Mouse (Mus musculus): ENCODE measurements around the gene Arid3c. TPM values are rescaled to one million over a fixed set of nuclear protein-coding genes. Genes with fewer than 3 reads are reported as not detected.
A peak's percentile ranks its signal among the peaks of the same experiment; 100 is the strongest.
"Not testable (repeated sequence)": the region's sequence is repeated elsewhere in the genome, so short reads cannot be mapped to it uniquely, and the experiment has no call there.

The Arid3c gene
- polyA plus RNA-seq (2014; fragmentation: Nextera tagmentation; extraction: Ambion mirVana): 0.12 and 0.15 TPM in 2 replicates

DNA sequence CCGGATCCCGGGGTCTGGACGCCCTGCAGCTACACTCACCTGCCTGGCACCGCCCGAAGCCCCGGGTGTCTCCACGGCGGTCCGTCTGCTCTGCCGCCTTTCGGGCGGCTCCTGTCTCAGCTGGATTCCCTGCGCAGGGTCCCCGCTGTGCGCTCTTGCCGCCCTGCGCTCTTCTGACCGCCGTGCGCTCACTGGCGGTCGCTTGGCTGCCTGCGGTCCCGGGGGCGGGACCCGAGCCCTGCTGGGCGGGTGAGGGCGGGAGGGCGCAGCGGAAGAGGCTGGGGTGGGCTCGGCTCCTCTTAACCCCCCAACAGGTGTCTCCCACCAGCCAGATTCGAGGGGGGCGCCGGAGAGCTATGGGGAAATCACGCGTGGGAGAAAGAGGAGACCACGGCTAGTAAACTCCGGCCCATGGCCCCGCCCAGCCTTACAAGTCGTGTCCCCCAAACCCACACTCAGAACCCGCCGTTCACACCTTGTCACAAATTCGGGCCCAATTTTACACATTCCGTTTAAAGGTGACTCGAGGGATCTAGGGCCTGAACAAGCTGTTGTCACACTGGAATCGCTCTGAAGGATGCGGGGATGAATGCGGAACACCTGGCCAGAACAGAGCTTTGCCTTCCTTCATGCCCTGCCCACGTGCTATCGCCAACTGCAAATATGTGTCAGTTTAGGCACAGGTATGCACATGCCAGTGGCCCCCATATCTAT is at the start of gene Arid3c:
Arid3c (minus strand) TSS at position 91 of the 714 bp plus-strand sequence.
- H3K4me2 ChIP-seq (ENCODE audit: low read length): peak within 1 kb of the TSS; percentile 63
- H3K4me3 ChIP-seq (ENCODE audit: low read depth, low read length): peak within 1 kb of the TSS; percentile 31
- 2% methylated on average over 50 of the region's 50 CpGs for WGBS
- H3K27ac ChIP-seq (ENCODE audit: low read depth, low read length): no peak within 1 kb of the TSS
- H3K4me1 ChIP-seq (ENCODE audit: control insufficient read depth, insufficient read depth, low read length): peaks cover 13% of the 10 kb centered on the region; the same call in 1 of the 2 replicates
- H3K9ac ChIP-seq (ENCODE audit: low read length): peak within 1 kb of the TSS; percentile 21; the same call in 1 of the 2 replicates
- DNase-seq (ENCODE audit: low spot score): peak; percentile 33
- H3K9me3 ChIP-seq (replicated peaks; ENCODE audit: control insufficient read depth, low read length): no peaks in the 10 kb centered on the region
- H3K27me3 ChIP-seq (replicated peaks; ENCODE audit: control insufficient read depth, insufficient read depth, low read length): peaks cover 49% of the 10 kb centered on the region
- H3K36me3 ChIP-seq (ENCODE audit: control insufficient read depth, insufficient read depth, low read length): no peaks in the 10 kb centered on the region
- no peak for ATAC-seq

GRCm38 (mm10) chr4:41775840-41776239 is 44.9 kb upstream of the Arid3c start:
- not testable (repeated sequence) for DNase-seq (ENCODE audit: low spot score); H3K4me3 ChIP-seq (ENCODE audit: low read depth, low read length); H3K9ac ChIP-seq (ENCODE audit: low read length); H3K27ac ChIP-seq (ENCODE audit: low read depth, low read length); ATAC-seq; H3K9me3 ChIP-seq (replicated peaks; ENCODE audit: control insufficient read depth, low read length); H3K27me3 ChIP-seq (replicated peaks; ENCODE audit: control insufficient read depth, insufficient read depth, low read length); H3K4me2 ChIP-seq (ENCODE audit: low read length); H3K4me1 ChIP-seq (ENCODE audit: control insufficient read depth, insufficient read depth, low read length); H3K36me3 ChIP-seq (ENCODE audit: control insufficient read depth, insufficient read depth, low read length)
- 94% methylated on average over 1 of the region's 1 CpGs for WGBS

DNA sequence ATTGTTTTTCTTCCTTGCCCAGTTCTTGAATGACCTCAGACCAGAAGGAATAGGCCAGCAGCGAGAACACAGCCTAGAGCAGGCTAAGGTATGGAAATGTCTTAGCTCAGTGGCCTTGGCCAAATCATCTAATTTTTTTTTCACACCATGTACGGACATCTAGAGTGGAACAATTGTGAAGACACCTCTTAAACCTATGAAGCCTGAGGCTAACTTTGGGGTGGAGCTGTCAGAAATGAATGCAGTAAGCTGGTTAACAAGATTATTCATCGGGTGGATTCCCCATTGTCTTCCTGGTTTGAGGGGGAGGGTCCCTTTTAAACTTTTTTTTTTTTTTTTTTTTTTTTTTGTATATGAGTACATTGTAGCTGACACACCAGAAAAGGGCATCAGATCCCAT is 43.6 kb upstream of the Arid3c start:
- Histone ChIP-seq H3K27ac (ENCODE audit: low read depth, low read length) (peak overlapping the region; percentile 14; the same call in 1 of the 2 replicates), H3K4me2 (ENCODE audit: low read length) (peak overlapping the region; percentile 49), H3K4me3 (ENCODE audit: low read depth, low read length) (peak overlapping the region; percentile 38)
- H3K36me3 ChIP-seq (ENCODE audit: control insufficient read depth, insufficient read depth, low read length); H3K4me1 ChIP-seq (ENCODE audit: control insufficient read depth, insufficient read depth, low read length); H3K27me3 ChIP-seq (replicated peaks; ENCODE audit: control insufficient read depth, insufficient read depth, low read length); ATAC-seq; DNase-seq (ENCODE audit: low spot score); H3K9ac ChIP-seq (ENCODE audit: low read length); H3K9me3 ChIP-seq (replicated peaks; ENCODE audit: control insufficient read depth, low read length): not testable (repeated sequence)
- WGBS: 58% methylated on average over 3 of the region's 3 CpGs

- not testable (repeated sequence) for ATAC-seq
- 0% methylated on average over 12 of the region's 14 CpGs for WGBS
These were observed 43.1 kb upstream of the Arid3c start, which contains the start of gene Ccl27a for GRCm38 (mm10) chr4:41774002-41774401. Ccl27a (minus strand) TSS chr4:41774247.

DNA sequence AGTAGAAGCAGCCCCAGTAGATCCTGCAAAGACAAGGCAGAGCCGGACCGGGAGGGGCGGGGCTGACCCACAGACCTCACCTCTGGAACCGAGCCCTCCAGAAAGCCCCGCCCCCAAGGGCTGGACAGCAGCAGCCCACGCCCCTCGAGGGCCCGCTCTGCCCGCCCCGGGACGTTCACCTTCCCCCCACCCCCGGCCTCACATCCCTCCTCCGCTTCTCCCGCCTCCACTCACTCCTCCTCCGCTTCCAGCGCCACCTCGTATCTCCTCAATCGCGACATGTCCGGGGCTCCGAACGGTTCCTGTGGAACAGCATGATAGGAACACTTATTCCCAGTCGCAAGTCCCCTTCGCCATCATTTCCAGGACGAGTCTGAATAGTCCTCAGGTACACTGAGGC is 42.6 kb upstream of the Arid3c start:
- H3K9ac ChIP-seq (ENCODE audit: low read length): peak overlapping the region; percentile 46; the same call in 1 of the 2 replicates
- under 1% methylated on average over 16 of the region's 25 CpGs for WGBS
- H3K9me3 ChIP-seq (replicated peaks; ENCODE audit: control insufficient read depth, low read length); H3K27ac ChIP-seq (ENCODE audit: low read depth, low read length); H3K4me1 ChIP-seq (ENCODE audit: control insufficient read depth, insufficient read depth, low read length); H3K36me3 ChIP-seq (ENCODE audit: control insufficient read depth, insufficient read depth, low read length); H3K27me3 ChIP-seq (replicated peaks; ENCODE audit: control insufficient read depth, insufficient read depth, low read length); ATAC-seq: not testable (repeated sequence)
- peak; percentile 44 for DNase-seq (ENCODE audit: low spot score)
- H3K4me3 ChIP-seq (ENCODE audit: low read depth, low read length): peak overlapping the region; percentile 38
- H3K4me2 ChIP-seq (ENCODE audit: low read length): peak overlapping the region; percentile 43

More at GRCm38 (mm10) chr4:41774002-41774401, 43.1 kb upstream of the Arid3c start, which contains the start of gene Ccl27a:
- Histone ChIP-seq H3K4me3 (ENCODE audit: low read depth, low read length) (peak within 1 kb of the TSS; percentile 38), H3K9ac (ENCODE audit: low read length) (peak within 1 kb of the TSS; percentile 46; the same call in 1 of the 2 replicates), H3K4me2 (ENCODE audit: low read length) (peak within 1 kb of the TSS; percentile 49), H3K27ac (ENCODE audit: low read depth, low read length) (peak within 1 kb of the TSS; percentile 14; the same call in 1 of the 2 replicates)
- H3K9me3 ChIP-seq (replicated peaks; ENCODE audit: control insufficient read depth, low read length); H3K4me1 ChIP-seq (ENCODE audit: control insufficient read depth, insufficient read depth, low read length); H3K36me3 ChIP-seq (ENCODE audit: control insufficient read depth, insufficient read depth, low read length); H3K27me3 ChIP-seq (replicated peaks; ENCODE audit: control insufficient read depth, insufficient read depth, low read length): not testable (repeated sequence)
- DNase-seq (ENCODE audit: low spot score): peak; percentile 94

DNA sequence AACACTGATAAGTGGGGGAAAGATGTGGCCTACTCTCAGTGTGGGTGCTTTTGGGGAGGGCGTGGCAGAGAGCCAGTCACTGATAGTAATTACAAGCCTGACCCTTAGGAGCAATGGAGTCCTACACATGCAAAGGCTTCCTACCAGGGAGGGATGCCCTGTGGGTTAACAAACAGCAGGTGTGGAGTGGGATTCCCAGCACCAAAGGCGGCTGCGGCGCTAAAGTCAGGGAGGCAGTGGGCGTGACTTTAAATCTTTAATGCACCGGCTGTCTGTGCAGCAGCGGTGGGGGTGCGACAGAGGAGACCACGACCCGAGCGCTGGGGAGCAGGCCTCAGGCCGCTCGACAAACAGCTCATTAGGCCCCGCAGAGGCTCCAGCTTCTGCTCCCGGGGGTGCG is 42.0 kb upstream of the Arid3c start:
- H3K4me3 ChIP-seq (ENCODE audit: low read depth, low read length): peak overlapping the region; percentile 17
- peak overlapping the region; percentile 40 for H3K4me2 ChIP-seq (ENCODE audit: low read length)
- not testable (repeated sequence) for H3K36me3 ChIP-seq (ENCODE audit: control insufficient read depth, insufficient read depth, low read length); H3K9me3 ChIP-seq (replicated peaks; ENCODE audit: control insufficient read depth, low read length); H3K4me1 ChIP-seq (ENCODE audit: control insufficient read depth, insufficient read depth, low read length); H3K9ac ChIP-seq (ENCODE audit: low read length); H3K27ac ChIP-seq (ENCODE audit: low read depth, low read length); H3K27me3 ChIP-seq (replicated peaks; ENCODE audit: control insufficient read depth, insufficient read depth, low read length); DNase-seq (ENCODE audit: low spot score); ATAC-seq
- WGBS: 7% methylated on average over 7 of the region's 16 CpGs

DNA sequence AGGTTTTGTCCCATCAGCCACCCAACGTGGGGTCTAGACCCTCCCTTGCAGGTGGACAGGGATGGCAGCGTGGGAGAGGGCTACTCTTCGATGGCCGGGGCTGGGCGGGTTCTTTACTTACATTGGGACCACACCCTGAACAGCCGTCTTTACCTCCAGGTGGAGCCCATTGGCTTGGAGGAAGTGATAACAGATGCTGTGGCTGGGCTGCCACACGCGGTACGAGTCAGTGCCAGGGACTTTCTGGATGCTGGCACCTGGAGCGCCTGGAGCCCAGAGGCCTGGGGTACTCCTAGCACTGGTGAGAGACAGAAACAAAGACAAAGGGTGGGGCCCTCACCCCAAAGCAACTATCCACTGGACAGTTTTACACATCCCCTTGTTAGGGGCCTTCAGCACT is 36.4 kb upstream of the Arid3c start:
- not testable (repeated sequence) for H3K4me2 ChIP-seq (ENCODE audit: low read length); ATAC-seq; H3K27ac ChIP-seq (ENCODE audit: low read depth, low read length); H3K4me1 ChIP-seq (ENCODE audit: control insufficient read depth, insufficient read depth, low read length); H3K9me3 ChIP-seq (replicated peaks; ENCODE audit: control insufficient read depth, low read length); DNase-seq (ENCODE audit: low spot score); H3K36me3 ChIP-seq (ENCODE audit: control insufficient read depth, insufficient read depth, low read length); H3K27me3 ChIP-seq (replicated peaks; ENCODE audit: control insufficient read depth, insufficient read depth, low read length); H3K4me3 ChIP-seq (ENCODE audit: low read depth, low read length); H3K9ac ChIP-seq (ENCODE audit: low read length)
- 82% methylated on average over 10 of the region's 10 CpGs for WGBS

GRCm38 (mm10) chr4:41763176-41763575 is 32.2 kb upstream of the Arid3c start:
- not testable (repeated sequence) for H3K9me3 ChIP-seq (replicated peaks; ENCODE audit: control insufficient read depth, low read length); ATAC-seq; H3K4me3 ChIP-seq (ENCODE audit: low read depth, low read length); DNase-seq (ENCODE audit: low spot score); H3K4me2 ChIP-seq (ENCODE audit: low read length); H3K27ac ChIP-seq (ENCODE audit: low read depth, low read length); H3K36me3 ChIP-seq (ENCODE audit: control insufficient read depth, insufficient read depth, low read length); H3K27me3 ChIP-seq (replicated peaks; ENCODE audit: control insufficient read depth, insufficient read depth, low read length); H3K9ac ChIP-seq (ENCODE audit: low read length)
- 73% methylated on average over 3 of the region's 6 CpGs for WGBS
- H3K4me1 ChIP-seq (ENCODE audit: control insufficient read depth, insufficient read depth, low read length): peaks cover 18% of the 10 kb centered on the region

GRCm38 (mm10) chr4:41762688-41763114 is 31.8 kb upstream of the Arid3c start:
- not testable (repeated sequence) for ATAC-seq; H3K9ac ChIP-seq (ENCODE audit: low read length); H3K36me3 ChIP-seq (ENCODE audit: control insufficient read depth, insufficient read depth, low read length); H3K27ac ChIP-seq (ENCODE audit: low read depth, low read length); H3K9me3 ChIP-seq (replicated peaks; ENCODE audit: control insufficient read depth, low read length); H3K27me3 ChIP-seq (replicated peaks; ENCODE audit: control insufficient read depth, insufficient read depth, low read length); H3K4me2 ChIP-seq (ENCODE audit: low read length); H3K4me3 ChIP-seq (ENCODE audit: low read depth, low read length)
- H3K4me1 ChIP-seq (ENCODE audit: control insufficient read depth, insufficient read depth, low read length): peaks cover 18% of the 10 kb centered on the region
- peak; percentile 37 for DNase-seq (ENCODE audit: low spot score)
- 39% methylated on average over 8 of the region's 8 CpGs for WGBS
